22 mouse cellular contexts compared by ENCODE assay signal in the genomic region with DNA sequence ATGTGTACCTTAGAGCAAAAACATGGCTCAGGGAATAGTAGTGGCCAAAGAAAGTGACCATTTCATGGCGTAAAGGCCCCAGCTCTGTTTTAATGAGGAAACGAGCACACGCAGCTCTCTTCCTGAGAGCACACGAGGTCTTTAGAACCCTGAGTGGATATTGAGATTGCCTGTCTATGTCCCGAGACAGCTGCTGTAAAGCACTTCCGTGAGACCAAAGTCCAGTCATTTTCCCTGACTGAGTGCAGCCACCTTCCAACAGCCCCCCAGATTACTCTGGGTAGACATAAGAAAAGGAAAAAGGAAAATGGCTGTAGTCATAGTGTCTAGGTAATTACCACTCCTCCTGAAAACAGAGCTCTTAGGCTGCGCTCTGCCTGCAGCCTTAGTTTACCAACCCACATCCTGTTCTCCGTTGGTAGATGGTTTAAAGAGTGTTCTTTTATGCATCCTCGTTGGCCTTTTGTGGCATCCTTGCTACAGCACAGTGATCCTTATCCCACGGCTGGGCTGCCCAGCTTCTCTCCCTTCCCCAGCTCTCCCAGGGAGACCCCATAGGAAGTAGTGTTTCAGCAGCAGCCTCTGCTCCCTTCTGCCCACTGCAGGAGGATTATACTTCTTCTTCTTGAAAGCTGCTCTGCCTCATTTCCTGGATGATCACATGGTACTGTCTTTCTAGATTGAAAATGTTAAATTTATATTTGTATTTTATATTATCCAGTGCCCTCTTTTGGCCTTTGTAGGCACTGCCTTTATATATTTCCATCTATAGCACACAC. TPM values are rescaled to one million over a fixed set of nuclear protein-coding genes. Genes with fewer than 3 reads are reported as not detected.
DNase-seq lines count a peak whose midpoint lies in the region; ATAC-seq lines count a peak whose summit lies in the region.
"Had no signal": no experiment of that assay in that cellular context is flagged by ENCODE, and none has a peak within 500 bp of the region (broad histone marks: within the 10 kb centered on the region; RNA-seq: fewer than 3 reads in every experiment).

No protein-coding gene starts in this region.

- H3K27ac ChIP-seq in intestine, embryonic 15.5 days = no peak overlapping the region
- H3K27ac ChIP-seq: hindbrain, embryonic 15.5 days; midbrain, embryonic 10.5 days had no signal

- no peaks in the 10 kb centered on the region; the same call in 1 of the 2 replicates for H3K36me3 ChIP-seq in intestine, embryonic 15.5 days
- H3K36me3 ChIP-seq: hindbrain, embryonic 15.5 days had no signal

- intact Hi-C loops in heart, postnatal 10 days (cut with DNase I) = no loop called here

- H3K4me3 ChIP-seq in intestine, embryonic 15.5 days (replicated peaks) = no peak overlapping the region
- H3K4me3 ChIP-seq: hindbrain, embryonic 15.5 days; midbrain, embryonic 10.5 days had no signal

- WGBS in intestine, embryonic 15.5 days = 66% methylated on average over 10 of the region's 10 CpGs

- no peaks in the 10 kb centered on the region for H3K27me3 ChIP-seq in intestine, embryonic 15.5 days (replicated peaks)
- H3K27me3 ChIP-seq: hindbrain, embryonic 15.5 days had no signal

- H3K4me2 ChIP-seq in intestine, embryonic 15.5 days (replicated peaks) = no peak overlapping the region
- H3K4me2 ChIP-seq: heart, embryonic 11.5 days; hindbrain, embryonic 15.5 days had no signal

- no peaks in the 10 kb centered on the region for H3K9me3 ChIP-seq in intestine, embryonic 15.5 days
- H3K9me3 ChIP-seq: hindbrain, embryonic 15.5 days; midbrain, embryonic 10.5 days had no signal

- DNase-seq in heart, adult 11 months = peak; percentile 41
- DNase-seq in heart, postnatal 10 days = no peak
- DNase-seq in CD8-positive naive resting alpha-beta T cell, adult 2 months (ENCODE audit: low read depth in 2 of 2, low spot score in 2 of 2) = peak; percentile 10 to 37
- peak; percentile 42 for DNase-seq in thymus, postnatal 25 days
- no peak for DNase-seq in adrenal gland, adult 8-10 months
- no peak for DNase-seq in natural killer cell, adult 2 months (ENCODE audit: low spot score in 2 of 2)
- no peak for DNase-seq in ovary, postnatal 10 days (ENCODE audit: low spot score)
- DNase-seq: adrenal gland, adult 2 months; cerebellum, adult 11-12 months; cerebellum, postnatal 25 days; kidney, adult 9 months; kidney, postnatal 4 days; liver; liver, postnatal 0 days had no signal

- peak; percentile 75 for ATAC-seq in intestine, embryonic 15.5 days
- ATAC-seq: forebrain, embryonic 14.5 days; liver, postnatal 0 days had no signal

- H3K4me1 ChIP-seq in intestine, embryonic 15.5 days (replicated peaks) = no peaks in the 10 kb centered on the region
- H3K4me1 ChIP-seq: hindbrain, embryonic 15.5 days had no signal

- no peak overlapping the region for H3K9ac ChIP-seq in intestine, embryonic 15.5 days
- H3K9ac ChIP-seq: hindbrain, embryonic 15.5 days; liver, postnatal 0 days had no signal

RNA-seq across cellular contexts. Expression of a gene that starts 13.1 kb away (rescaled TPM):
- total RNA-seq in heart, postnatal 10 days (2021) = 10 to 100 TPM; 14.7 to 15.4 TPM
- polyA plus RNA-seq in intestine, embryonic 15.5 days (2015; fragmentation: Nextera tagmentation; extraction: Ambion mirVana) = 30.1 and 30.7 TPM in 2 replicates
- 10 to 100 TPM; 14.4 to 18.8 (median 16.8) TPM for total RNA-seq in adrenal gland, adult 8-10 months (2022)

RNA-seq across cellular contexts. Expression of a gene that starts 13.2 kb away (rescaled TPM):
- total RNA-seq in heart, postnatal 10 days (2021) = 10 to 100 TPM; 77.9 to 91.3 TPM
- polyA plus RNA-seq in intestine, embryonic 15.5 days (2015; fragmentation: Nextera tagmentation; extraction: Ambion mirVana) = 107 and 147 TPM in 2 replicates
- total RNA-seq in adrenal gland, adult 8-10 months (2022) = 10 to 100 TPM; 81.3 to 93.7 (median 92.7) TPM

RNA-seq across cellular contexts. Expression of a gene that starts 16.9 kb away (rescaled TPM):
- not detected for total RNA-seq in heart, postnatal 10 days (2021)
- polyA plus RNA-seq in intestine, embryonic 15.5 days (2015; fragmentation: Nextera tagmentation; extraction: Ambion mirVana) = 81.9 and 89.6 TPM in 2 replicates
- total RNA-seq in adrenal gland, adult 8-10 months (2022) = under 1 TPM in 1 of 4 experiments, not detected in 3; 0.23 TPM
- total RNA-seq: adrenal gland, adult 2 months; gastrocnemius, postnatal 4 days; heart, postnatal 25 days; neutrophil, adult 5-6 weeks had no signal
- polyA plus RNA-seq: adrenal gland, adult 2 months; forebrain, embryonic 14.5 days; hindbrain, embryonic 15.5 days; midbrain, embryonic 10.5 days had no signal

RNA-seq across cellular contexts. Expression of a gene that starts 44.2 kb away (rescaled TPM):
- 1 to 10 TPM; 1.2 to 1.3 TPM for total RNA-seq in heart, postnatal 10 days (2021)
- polyA plus RNA-seq in intestine, embryonic 15.5 days (2015; fragmentation: Nextera tagmentation; extraction: Ambion mirVana) = 20.3 and 20.8 TPM in 2 replicates
- total RNA-seq in adrenal gland, adult 8-10 months (2022) = 1 to 10 TPM; 4.0 to 6.5 (median 4.6) TPM
- total RNA-seq: neutrophil, adult 5-6 weeks had no signal

Comparison
In these comparisons a context has a peak if more than half of its experiments do, and no peak if none do; other contexts are left out.
1. DNase-seq: peak in heart, adult 11 months (single experiment), CD8-positive naive resting alpha-beta T cell, adult 2 months (2 of 2) and thymus, postnatal 25 days (single experiment); none in heart, postnatal 10 days (0 of 2), adrenal gland, adult 8-10 months (single experiment), natural killer cell, adult 2 months (0 of 2) and ovary, postnatal 10 days (single experiment).